Mouse (Mus musculus) retina, adult 2 months (tissue): ENCODE data around the gene Stxbp4.
A peak's percentile ranks its signal among the peaks of the same experiment; 100 is the strongest.

Experiments used
- DNase-seq: peaks from one replicate; pipeline ENCODE4 v3.0.0-alpha.2; 2012; ENCODE audit warnings: low read depth, low spot score

Gene Stxbp4

GRCm38 (mm10) chr11:90558359-90559047 is 79.4 kb downstream of the Stxbp4 start:
- no peak for DNase-seq

DNA sequence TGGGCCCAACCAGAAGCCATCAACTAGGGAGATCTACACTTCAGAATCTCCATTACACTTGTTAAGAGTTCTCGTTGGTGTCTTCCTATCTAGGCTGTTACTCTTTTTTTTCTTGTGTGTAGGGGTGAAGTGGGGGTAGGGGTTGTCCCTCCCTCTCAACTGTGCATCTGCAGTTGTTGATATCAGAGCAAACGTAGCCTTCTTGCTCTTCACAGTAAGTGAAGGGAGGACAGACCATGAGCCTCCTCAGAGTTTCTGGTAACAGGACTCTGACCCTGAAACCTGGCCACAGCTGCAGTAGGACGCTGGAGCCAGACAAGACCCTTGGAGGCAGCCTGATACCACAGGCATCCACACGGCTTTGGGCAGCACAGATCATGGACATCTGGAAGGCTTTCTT is 81.4 kb downstream of the Stxbp4 start:
- DNase-seq: no peak

GRCm38 (mm10) chr11:90553963-90554362 is 83.9 kb downstream of the Stxbp4 start:
- no peak for DNase-seq

DNA sequence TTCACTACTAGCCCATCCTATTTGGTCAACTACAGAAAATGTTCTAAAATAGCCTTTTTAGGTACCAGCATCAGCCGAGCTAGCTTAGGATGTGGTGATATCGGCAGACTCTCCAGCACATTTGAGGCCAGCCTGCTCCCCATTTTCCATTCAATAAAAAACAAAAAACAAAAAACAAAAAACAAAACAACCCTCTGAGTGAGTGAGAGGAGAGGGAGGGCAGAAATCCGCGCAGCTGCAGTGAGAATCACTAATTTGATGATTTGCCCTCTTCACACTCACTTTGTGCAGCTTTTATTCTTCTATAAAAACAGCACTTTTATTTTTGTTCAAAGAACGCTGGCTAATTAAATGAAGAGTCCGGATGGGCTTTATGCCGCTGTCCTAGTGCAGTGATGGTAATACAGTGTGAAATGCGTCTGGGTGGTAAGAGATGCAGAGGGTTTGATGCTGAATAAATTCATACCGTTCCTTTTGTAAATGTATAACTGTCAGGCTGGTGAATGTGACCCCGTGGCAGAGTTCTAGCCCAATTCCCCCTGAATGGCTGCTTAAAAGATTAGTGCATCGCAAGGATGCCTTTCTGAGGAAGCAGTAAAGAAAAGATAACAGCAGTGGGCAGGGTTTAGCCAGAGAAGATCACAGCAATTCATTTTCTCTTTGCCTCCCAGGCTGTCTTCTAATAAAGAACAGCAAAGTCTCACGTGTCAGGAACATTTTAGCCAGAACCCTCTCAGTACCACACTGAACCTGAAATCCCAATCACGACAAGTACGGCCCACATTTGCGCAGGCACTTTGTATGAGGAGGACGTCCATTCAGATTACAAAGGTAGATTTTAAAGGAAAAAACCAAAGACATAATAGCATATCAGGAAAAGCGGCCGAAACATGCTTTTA is 85.3 kb downstream of the Stxbp4 start:
- DNase-seq: no peak

DNA sequence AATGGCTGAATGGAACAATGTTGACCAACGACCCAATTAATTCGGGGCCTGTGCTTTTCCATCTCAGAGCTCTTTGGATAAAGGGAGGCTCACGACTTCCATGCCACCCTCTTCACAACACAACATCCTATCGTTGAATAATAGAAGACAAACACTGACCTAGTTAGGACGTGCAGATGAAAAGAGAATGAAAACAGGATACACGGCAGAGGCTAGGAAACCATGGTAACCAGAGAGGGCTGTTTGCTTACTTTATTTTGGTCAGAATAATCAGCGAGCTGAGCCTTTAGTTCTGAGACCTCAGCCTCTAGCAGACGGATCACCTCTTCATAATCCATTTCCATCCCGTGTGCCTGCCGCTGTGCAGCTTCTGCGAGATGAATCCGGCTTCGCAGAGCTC is 89.3 kb downstream of the Stxbp4 start:
- no peak for DNase-seq

DNA sequence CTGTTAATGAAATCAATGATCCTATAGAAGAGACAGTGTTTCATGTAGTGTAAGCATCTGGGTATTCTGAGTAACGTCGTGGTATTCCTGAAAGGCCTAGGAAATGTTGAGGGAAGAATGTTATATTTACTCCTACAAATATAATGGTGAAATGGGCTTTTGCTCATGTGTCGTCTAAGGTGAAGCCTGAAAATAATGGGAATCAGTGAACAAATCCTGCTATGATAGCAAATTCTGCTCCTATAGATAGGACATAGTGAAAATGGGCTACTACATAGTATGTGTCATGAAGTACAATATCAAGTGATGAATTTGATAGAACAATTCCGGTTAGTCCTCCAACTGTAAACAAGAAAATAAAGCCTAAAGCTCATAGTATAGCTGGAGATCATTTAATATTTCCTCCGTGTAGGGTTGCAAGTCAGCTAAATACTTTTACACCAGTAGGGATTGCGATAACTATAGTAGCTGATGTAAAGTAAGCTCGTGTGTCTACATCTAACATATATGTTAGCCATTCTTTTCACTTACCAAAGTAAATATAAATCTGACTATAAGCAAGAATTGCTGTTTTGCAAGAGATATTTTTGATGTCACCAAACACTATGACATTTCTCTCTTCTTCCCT is 99.1 kb downstream of the Stxbp4 start:
- DNase-seq: no peak

DNA sequence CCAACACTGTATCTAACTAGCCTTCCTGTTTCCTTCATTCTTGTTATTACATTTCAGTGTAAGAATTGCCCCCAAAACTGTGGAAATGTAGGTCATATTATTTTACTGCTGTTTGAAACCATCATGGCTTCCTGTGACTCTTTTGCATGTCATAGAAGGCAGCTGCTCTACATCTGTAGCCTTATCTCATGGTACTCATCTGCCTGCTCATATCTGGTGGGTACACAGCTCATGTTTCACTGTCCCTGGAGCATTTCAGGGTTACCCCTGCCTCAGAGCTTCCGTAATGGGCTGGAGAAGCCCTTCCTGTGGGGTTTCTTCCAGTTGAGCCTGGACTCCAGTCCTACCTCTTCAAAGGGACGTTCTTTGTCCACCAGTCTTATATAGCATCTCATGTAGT is 112.6 kb downstream of the Stxbp4 start:
- DNase-seq: no peak

DNA sequence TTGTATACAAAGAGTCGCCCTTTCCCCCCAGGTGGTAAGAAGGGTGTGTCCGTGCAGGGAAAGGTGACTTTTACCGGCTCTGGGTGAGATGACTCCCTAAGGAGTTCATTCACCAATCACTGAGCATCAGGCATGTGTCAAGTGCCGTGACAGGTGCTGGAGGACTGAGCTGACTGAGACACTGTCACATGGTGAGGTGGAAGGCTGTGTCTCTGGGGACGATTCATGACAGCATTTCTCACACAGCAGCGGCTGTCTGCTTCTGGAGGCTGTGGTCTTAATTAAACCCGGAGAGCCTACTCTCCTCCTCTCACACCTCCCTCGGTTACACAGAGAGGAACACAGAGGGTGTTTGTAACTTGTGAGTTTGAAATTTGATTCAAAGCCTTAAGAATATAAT is 116.8 kb downstream of the Stxbp4 start:
- DNase-seq: no peak

DNA sequence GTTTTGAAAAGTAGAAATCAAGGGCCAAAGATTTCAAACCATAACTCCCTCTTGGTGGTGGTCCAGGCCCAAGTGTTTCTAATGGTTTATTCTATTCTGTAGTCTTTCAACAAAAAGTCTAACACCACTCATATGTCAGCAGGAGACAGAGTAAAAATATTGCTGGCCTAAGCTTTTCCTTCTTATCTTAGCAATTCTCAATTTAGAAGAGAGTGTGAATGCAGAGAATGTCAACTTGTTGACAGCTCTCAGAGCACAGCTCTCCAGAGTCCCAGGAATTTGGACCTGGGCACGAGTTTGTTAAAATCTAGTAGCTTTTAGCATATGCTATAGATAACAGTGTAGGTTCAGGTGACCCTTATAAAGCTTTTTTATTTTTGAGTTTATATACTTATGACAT is 120.1 kb downstream of the Stxbp4 start:
- DNase-seq: no peak

DNA sequence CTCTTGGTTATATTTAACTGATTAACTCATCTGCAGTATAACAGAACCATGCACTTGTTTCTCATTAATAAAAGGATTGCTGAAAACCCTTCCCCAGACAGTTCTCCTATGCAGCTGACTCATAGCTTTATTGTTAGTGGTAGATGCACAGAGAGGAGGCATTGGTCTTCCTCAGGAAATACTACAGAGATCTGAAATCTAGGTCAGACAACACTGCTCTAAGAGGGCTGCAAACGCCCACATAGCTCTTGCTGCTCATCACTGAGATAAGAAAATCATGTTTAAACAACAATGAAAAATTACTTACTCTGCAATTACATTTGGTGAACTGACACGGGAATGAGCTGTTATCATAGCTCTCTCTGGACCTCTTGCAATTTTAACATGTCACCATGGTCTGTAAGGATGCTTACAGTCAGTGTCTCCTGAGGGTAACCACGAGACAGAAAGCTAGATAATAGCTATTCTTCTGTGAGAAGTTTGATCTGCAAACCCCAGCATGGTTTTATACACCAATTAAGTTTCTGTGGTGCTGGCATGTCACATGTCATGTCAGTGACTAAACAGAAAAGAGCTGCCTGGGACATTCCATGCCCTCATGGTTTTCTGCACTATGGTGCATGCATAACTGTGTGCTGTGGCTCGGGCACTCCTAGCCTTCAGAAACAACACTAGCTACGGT is 125.2 kb downstream of the Stxbp4 start:
- no peak for DNase-seq

DNA sequence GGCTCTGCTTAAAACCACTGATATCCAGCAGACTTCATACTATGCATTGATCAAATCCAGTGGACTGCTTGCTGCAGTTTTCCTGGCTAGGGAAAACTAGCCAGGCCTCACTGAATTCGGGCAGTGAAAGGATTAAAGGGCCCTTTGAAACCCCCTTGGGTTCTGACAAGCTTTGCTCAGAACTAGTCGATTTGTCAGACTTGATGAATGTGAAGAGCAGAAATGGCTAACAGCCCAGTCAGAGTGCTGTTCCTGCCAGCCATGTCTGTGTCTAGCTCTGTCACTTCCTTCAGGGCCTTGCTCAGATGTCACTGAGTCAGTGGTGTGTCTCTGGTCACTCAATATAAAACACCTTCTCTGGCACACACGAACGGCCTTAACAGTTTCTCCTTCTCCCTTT is 136.0 kb downstream of the Stxbp4 start:
- DNase-seq: no peak

DNA sequence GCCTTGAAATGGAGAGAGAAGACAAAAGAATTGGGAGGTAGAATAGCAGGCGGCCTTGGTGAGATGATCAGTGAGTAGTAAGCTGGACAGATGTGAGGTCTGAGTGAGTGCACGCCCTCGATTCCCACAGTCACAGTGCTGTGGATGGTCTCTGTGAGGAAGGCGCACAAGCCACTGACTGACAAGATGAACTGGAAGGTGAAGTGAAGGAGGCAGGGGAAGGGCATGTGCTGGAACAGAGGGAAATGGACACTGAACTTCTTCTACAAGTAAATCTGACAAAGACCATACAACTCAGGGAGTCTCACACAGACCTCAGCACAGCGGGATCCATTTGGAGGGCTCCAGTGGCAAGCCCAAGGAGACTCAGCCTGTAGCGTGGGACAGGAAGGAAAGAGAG is 138.0 kb downstream of the Stxbp4 start:
- no peak for DNase-seq

DNA sequence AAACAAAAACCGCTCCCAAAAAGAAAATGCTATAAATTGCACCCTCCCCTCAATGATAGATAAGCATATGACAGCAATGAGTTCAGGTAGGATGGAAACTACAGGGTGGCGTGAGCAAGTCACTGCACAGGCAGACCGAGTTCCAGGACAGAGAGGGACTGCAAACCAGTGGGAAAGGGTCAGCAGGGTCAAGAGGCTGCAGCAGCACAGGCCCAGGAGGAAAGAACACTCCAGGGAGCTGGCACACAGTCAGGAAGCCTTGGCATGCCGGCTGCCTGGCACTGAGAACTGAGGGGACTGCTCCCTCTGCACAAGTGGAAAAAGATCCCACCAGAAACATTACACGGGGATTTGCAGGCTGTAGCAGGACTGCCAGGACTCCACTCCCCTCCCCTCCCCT is 139.4 kb downstream of the Stxbp4 start:
- no peak for DNase-seq

DNA sequence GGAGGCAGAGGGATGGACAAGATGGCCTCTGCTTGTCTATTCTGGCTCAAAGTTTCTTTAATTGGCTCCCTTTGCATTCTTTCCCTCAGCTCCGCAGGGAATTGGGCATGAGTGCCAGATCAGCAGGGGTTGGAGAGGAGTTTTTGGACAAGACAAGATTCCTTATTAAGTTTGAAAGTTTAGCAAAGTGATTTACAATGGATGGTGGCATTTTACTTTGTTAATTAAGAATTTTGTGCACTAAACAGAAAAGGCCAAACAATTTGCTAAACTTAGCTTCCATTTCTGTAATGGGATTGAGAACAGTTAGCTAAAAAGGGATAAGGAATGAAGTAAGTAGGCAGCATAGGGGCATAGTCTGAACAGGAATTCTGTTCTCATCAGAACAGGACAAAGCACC is 142.9 kb downstream of the Stxbp4 start:
- DNase-seq: no peak

DNA sequence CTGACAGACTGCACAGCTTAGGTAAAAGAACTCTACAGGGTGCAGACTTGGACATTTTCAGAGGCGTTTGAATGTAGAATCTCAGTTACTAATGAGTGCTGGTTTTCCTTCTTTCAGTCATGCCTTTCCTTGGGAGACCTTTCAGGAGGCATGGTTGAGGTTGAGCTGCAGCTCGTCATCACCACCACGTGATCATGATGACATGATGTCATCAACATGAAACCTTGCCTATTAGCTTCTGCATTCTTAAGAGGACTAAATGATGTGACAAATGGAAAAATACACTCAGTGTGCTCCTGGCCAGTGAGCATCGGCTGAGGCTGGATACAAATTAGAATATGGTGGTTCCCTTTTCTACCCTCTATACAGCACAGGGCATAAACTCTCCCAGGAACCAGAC is 145.4 kb downstream of the Stxbp4 start:
- no peak for DNase-seq

DNA sequence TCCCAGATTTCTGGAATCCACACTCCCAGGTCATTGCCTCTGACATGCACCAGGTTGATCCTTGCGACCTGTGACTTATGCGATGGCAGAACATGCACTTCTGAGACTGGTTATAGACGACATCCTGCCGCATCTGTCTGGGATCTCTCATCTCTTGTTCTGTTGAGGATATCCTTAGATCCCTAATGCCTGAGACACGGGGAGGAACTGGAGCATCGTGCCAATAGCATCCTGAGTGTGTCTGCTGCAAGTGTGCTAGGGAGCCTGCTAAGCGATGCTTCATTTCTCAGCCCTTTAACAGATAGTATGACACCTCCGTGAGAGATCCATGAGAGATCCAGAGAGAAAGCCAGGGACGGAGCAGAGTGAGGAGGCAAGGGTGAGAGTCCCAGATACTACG is 148.7 kb downstream of the Stxbp4 start:
- no peak for DNase-seq

DNA sequence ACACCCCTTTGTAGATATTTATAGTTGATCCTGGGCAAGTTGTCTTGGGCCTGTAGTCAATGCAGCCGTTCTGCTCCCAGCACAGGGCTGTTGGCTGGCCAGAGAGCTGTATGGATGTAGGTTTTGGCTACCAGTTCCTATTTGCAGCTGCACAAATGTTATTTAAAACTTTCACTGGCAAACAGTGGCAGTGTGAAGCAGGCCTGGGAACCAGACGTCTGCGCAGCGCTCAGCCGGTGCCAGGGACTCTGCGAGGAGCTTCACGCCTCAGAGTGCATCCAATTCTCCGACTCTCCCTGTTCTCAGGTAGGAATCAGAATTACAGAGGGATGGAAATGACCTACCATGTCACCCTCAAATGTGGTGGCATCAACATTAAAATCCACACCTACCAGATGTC is 150.2 kb downstream of the Stxbp4 start:
- no peak for DNase-seq

DNA sequence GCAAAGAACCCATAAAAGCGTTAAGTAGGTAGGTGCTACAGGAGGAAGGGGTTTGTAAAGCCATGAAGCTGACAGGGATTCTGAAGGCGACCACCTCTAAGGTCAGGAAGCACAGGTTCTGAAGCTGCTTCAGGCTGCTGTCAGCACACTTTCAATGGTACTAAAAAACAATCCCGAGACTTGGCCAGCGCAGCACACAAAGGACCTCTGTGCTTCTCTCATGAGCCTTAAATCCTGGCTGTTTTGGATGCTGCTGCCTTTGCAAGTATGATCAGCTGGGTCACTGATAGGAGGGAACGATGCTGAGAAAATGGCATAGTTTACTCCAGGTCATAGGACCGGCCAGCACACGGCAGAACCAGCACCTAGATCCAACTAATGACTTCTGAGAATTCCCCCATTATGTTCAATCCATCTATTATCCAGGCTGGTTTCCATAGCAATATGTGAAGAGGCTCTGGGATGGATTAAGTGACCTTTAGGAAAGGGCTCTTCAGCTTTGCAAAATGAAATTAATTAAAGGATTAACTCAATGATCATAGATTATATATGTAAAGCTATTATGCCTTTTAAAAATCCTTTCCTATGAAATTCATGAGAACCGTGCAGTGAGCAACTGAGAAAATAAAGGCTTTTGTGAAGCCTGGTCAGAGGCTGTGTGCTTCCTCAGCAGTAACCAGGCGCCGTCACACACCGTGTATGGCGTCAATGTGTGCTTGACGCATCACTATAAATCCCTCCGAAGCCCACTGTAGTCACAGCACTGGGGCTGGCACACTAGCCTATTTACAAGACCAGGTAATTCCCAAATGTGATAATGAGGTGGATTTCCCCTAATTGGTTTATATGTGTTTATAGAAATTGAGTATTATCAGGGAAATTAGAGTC is 152.9 kb downstream of the Stxbp4 start:
- no peak for DNase-seq

GRCm38 (mm10) chr11:90483766-90484165 is 154.1 kb downstream of the Stxbp4 start:
- DNase-seq: no peak

- DNase-seq: peak; percentile 38
These were observed 156.1 kb downstream of the Stxbp4 start for GRCm38 (mm10) chr11:90481828-90482227.

DNA sequence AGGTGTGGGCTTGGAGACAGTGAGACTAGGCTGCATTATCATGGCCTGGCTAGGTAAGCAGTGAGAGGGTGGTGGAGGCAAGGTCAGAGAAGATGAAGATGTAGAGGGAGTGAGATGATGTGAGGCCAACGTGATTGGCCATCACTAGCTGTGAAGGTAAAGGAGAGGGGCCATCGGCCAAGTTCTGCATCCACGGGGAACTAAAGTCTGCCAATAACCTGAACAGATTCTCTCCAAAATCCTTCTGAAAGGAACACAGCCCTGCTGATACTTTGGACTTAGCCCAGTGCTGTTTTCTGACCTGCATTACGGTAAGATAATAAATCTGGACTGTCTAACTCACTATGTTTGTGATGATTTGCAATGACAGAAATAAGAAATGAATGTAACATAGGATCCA is 167.6 kb downstream of the Stxbp4 start:
- DNase-seq: no peak
